Mouse (Mus musculus) MEL (cell line): Measurements from ENCODE around the gene Rap1b. TPM values are rescaled to one million over a fixed set of nuclear protein-coding genes. Genes with fewer than 3 reads are reported as not detected.

Experiments used
- DNase-seq: peaks from one replicate; pipeline ENCODE4 v3.0.0; 2011; ENCODE audit warnings: low read depth, low spot score
- H3K27ac ChIP-seq: 2 replicates; pipeline ENCODE4 v1.5.1; 2012; ENCODE audit warnings: low read depth, mild to moderate bottlenecking, control low read depth, low read length, moderate library complexity; ENCODE audit not compliant: control insufficient read depth
- H3K27me3 ChIP-seq, 2 experiments: fragments of 150-350 bp in 1 of 2; sonication (generic) in 1 of 2; 2 replicates each; pipeline ENCODE4 v1.6.1; 2012; ENCODE audit warnings: low read length in 2 of 2, mild to moderate bottlenecking in 2 of 2, improper control_type of control experiment in 1 of 2, moderate library complexity in 1 of 2; ENCODE audit not compliant: insufficient read depth in 2 of 2, control insufficient read depth in 1 of 2
- H3K36me3 ChIP-seq, 2 experiments: 2 replicates each; pipeline ENCODE4 v1.6.1; 2012 to 2014; ENCODE audit warnings: low read length in 2 of 2, improper control_type of control experiment in 1 of 2, inconsistent platforms in 1 of 2, mild to moderate bottlenecking in 1 of 2; ENCODE audit not compliant: insufficient read depth in 2 of 2, control insufficient read depth in 1 of 2
- H3K4me1 ChIP-seq, 2 experiments: fragments of 150-350 bp in 1 of 2; sonication (generic) in 1 of 2; 2 replicates each; pipeline ENCODE4 v1.6.1; 2012; ENCODE audit warnings: low read length in 2 of 2, improper control_type of control experiment in 1 of 2, mild to moderate bottlenecking in 1 of 2; ENCODE audit not compliant: insufficient read depth in 2 of 2, control insufficient read depth in 1 of 2
- H3K4me3 ChIP-seq, 2 experiments: fragments of 150-350 bp in 1 of 2; sonication (generic) in 1 of 2; 2 replicates each; pipeline ENCODE4 v1.5.1; 2012; ENCODE audit warnings: low read depth in 2 of 2, low read length in 2 of 2, mild to moderate bottlenecking in 2 of 2, moderate library complexity in 2 of 2, control low read depth in 1 of 2, improper control_type of control experiment in 1 of 2; ENCODE audit not compliant: control insufficient read depth in 1 of 2, insufficient read depth in 1 of 2
- H3K79me2 ChIP-seq: 2 replicates; pipeline ENCODE4 v1.6.1; 2012; ENCODE audit warnings: mild to moderate bottlenecking, low read length, moderate library complexity; ENCODE audit not compliant: control insufficient read depth, poor library complexity, insufficient read depth
- H3K9ac ChIP-seq: 2 replicates; pipeline ENCODE4 v1.6.1; 2012; ENCODE audit warnings: low read depth, mild to moderate bottlenecking, control low read depth, low read length, moderate library complexity; ENCODE audit not compliant: control insufficient read depth, poor library complexity, severe bottlenecking
- H3K9me3 ChIP-seq: fragments of 150-350 bp; sonication (generic); replicated peaks from 2 replicates; pipeline ENCODE4 v1.6.1; 2012; ENCODE audit warnings: mild to moderate bottlenecking, low read length, improper control_type of control experiment, moderate library complexity; ENCODE audit not compliant: insufficient read depth
- E2F4 ChIP-seq: IDR thresholded peaks from 2 replicates; pipeline ENCODE4 v1.6.1; 2011; ENCODE audit warnings: low read depth, low read length, improper control_type of control experiment, borderline replicate concordance
- EP300 ChIP-seq, 2 experiments: IDR thresholded peaks; 2 replicates each; pipeline ENCODE4 v1.6.1; 2011; ENCODE audit warnings: improper control_type of control experiment in 2 of 2, low read length in 2 of 2, low read depth in 1 of 2, mild to moderate bottlenecking in 1 of 2
- GATA1 ChIP-seq: IDR thresholded peaks from 2 replicates; pipeline ENCODE4 v1.6.1; 2011; ENCODE audit warnings: low read depth, low read length, improper control_type of control experiment
- MYB ChIP-seq: IDR thresholded peaks from 2 replicates; pipeline ENCODE4 v1.6.1; 2011; ENCODE audit warnings: mild to moderate bottlenecking, low read depth, low read length, improper control_type of control experiment
- MYC ChIP-seq: IDR thresholded peaks from 2 replicates; pipeline ENCODE4 v1.6.1; 2011; ENCODE audit warnings: low read depth, mild to moderate bottlenecking, low read length, improper control_type of control experiment, moderate library complexity
- NELFE ChIP-seq: IDR thresholded peaks from 2 replicates; pipeline ENCODE4 v1.6.1; 2011; ENCODE audit warnings: low read depth, low read length, improper control_type of control experiment
- NRF1 ChIP-seq: IDR thresholded peaks from 2 replicates; pipeline ENCODE4 v1.6.1; 2014; ENCODE audit warnings: low read depth, mild to moderate bottlenecking, inconsistent platforms, low read length, improper control_type of control experiment, moderate library complexity; ENCODE audit not compliant: poor library complexity, insufficient read depth, severe bottlenecking
- POLR2AphosphoS2 ChIP-seq: IDR thresholded peaks from 2 replicates; pipeline ENCODE4 v1.6.1; 2011; ENCODE audit warnings: low read length, improper control_type of control experiment
- RAD21 ChIP-seq: IDR thresholded peaks from 2 replicates; pipeline ENCODE4 v1.6.1; 2011; ENCODE audit warnings: mild to moderate bottlenecking, low read depth, low read length, improper control_type of control experiment
- SMC3 ChIP-seq: IDR thresholded peaks from 2 replicates; pipeline ENCODE4 v1.6.1; 2011; ENCODE audit warnings: low read depth, low read length, improper control_type of control experiment
- TBP ChIP-seq: IDR thresholded peaks from 2 replicates; pipeline ENCODE4 v1.8.0; 2011; ENCODE audit warnings: low read depth, low read length, improper control_type of control experiment
- ZC3H11A ChIP-seq: IDR thresholded peaks from 2 replicates; pipeline ENCODE4 v1.6.1; 2012; ENCODE audit warnings: low read depth, mild to moderate bottlenecking, inconsistent platforms, low read length, improper control_type of control experiment
- ZMIZ1 ChIP-seq: IDR thresholded peaks from 2 replicates; pipeline ENCODE4 v1.6.1; 2012; ENCODE audit warnings: low read depth, mild to moderate bottlenecking, inconsistent platforms, low read length, improper control_type of control experiment, moderate library complexity
- polyA plus RNA-seq, 2 experiments: library from polyadenylated mRNA; stranded (reverse) in 1 of 2; unstranded in 1 of 2; fragments of >175 nt in 1 of 2; fragments of >200 nt in 1 of 2; gene quantifications; 2 replicates each; pipeline versions ENCODE4 v1.2.1 to v1.2.4; 2012; ENCODE audit warnings: low replicate concordance in 2 of 2, low read depth in 1 of 2; ENCODE audit not compliant: insufficient read length in 2 of 2, insufficient read depth in 1 of 2, missing spikeins in 1 of 2
- total RNA-seq: library from RNA; depleted of rRNA; stranded (reverse); fragments of 300-350 nt; gene quantifications from 2 replicates; pipeline ENCODE4 v1.2.3, GENCODE M21; 2012

Gene Rap1b
- total and polyA plus RNA-seq, 3 experiments, result 42.3 to 89.1 (median 83.3) TPM

DNA sequence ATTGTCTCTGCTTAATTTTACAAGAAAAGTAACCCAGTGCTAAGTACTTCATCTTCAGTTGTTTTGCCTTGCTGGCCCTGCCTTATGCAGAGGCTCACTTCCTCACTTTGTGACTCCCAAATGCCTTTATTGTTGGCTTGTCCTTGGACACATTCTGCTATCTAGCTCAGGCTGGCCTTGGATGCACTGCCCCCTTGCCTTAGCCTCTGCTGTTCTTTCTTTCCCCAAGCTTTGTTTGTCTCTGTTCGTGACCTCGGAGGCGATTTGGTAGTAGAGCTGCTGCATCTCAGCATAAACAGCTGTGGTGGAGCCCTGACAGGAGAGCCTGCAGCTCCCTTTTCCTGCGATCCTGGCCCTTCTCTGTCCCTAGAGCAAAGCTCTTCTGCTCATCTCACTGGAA, 50.6 kb downstream of the Rap1b start:
- peaks cover 0 to 20% of the 10 kb centered on the region in 2 experiments; a peak in 2 of 4 replicates for H3K36me3 ChIP-seq
- H3K9me3 ChIP-seq, result no peaks in the 10 kb centered on the region
- peaks cover 22% of the 10 kb centered on the region for H3K79me2 ChIP-seq
- H3K27ac ChIP-seq, result no peak overlapping the region
- TF ChIP-seq NRF1, result no peak
- no peak for TF ChIP-seq TBP
- no peak for TF ChIP-seq POLR2AphosphoS2
- TF ChIP-seq E2F4, result no peak
- no peak overlapping the region for H3K4me3 ChIP-seq
- peaks cover 5 to 17% of the 10 kb centered on the region in 2 experiments for H3K4me1 ChIP-seq
- no peak for DNase-seq
- no peaks in the 10 kb centered on the region for H3K27me3 ChIP-seq
- H3K9ac ChIP-seq, result no peak overlapping the region

DNA sequence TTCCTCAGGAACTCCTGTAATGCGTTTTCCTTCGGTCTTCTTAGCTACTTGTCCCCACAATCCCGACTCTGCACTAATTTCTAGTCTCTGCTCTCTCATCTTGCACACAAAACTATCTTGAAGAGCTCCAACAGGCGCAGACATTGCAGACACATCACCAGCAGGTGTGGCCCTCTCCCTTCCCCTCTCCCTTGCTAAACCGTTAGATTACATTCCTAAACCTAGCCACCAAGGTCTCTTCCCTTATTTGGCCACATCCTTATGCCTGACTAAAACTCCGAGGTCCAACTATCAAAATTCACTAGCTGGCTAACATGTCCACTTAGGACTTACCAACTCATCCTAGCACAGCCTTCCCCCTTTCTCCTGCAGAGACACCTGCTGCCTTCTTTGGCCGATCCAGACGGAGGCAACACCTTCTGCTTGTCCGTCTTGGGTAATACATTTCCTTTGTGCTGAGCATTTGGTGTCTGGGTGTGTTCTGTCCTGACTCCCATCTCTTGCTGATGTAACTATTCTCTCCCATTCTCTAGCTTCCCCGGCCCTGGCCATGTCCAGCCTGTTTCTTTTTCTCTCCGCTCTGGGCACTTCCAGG, 52.3 kb downstream of the Rap1b start:
- Histone ChIP-seq H3K79me2 (peaks cover 26% of the 10 kb centered on the region), H3K36me3 (peaks cover under 1 to 24% of the 10 kb centered on the region in 2 experiments; a peak in 3 of 4 replicates), H3K4me3 (peak overlapping the region; percentile 67 to 76), H3K9me3 (no peaks in the 10 kb centered on the region), H3K9ac (peak overlapping the region; percentile 73), H3K27me3 (no peaks in the 10 kb centered on the region), H3K27ac (peak overlapping the region; percentile 76), H3K4me1 (peaks cover 7 to 17% of the 10 kb centered on the region in 2 experiments)
- no peak for TF ChIP-seq MYB
- no peak for TF ChIP-seq GATA1
- TF ChIP-seq E2F4, result no peak
- TF ChIP-seq ZC3H11A, result no peak
- no peak for TF ChIP-seq MYC
- peak; percentile 16; the same call in 1 of the 2 replicates for TF ChIP-seq SMC3
- peak; percentile 9 for TF ChIP-seq RAD21
- TF ChIP-seq ZMIZ1, result no peak
- TF ChIP-seq EP300 (IDR thresholded peaks at IDR 0.05; ENCODE audit: low read depth in 1 of 2, low read length in 2 of 2), result 0 out of 4 replicates have a peak, but pooled peaks of 1 of the 2 experiments have one; percentile 3
- no peak for TF ChIP-seq POLR2AphosphoS2
- no peak for TF ChIP-seq NRF1
- TF ChIP-seq NELFE, result no peak
- DNase-seq, result peak; percentile 60
